Mouse (Mus musculus) T-cell, adult 2 months (primary cell): ENCODE measurements around the gene Golm1.

Experiments used
- DNase-seq: peaks from one replicate; pipeline ENCODE4 v3.0.0; 2022; ENCODE audit warnings: low spot score

The Golm1 gene

DNA sequence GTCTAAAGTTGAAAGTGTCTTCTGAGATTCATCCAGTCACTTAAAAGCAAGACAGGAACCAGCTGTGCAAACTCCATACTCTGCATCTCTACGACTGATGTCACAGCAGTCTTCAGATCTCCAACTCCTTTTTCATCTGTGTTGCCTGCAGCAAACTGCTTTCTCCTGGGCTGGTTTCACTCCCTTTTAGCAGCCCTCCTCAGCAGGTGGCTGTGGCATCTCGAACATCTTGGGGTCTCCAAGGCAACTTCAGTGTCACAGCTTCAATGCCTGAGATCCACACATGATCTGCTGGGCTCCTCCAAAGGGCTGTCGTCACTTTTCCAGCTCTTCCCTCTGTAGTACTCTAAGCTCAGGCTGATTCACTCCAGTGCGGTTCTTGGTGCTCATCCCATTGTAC is 84.9 kb downstream of the Golm1 start:
- no peak for DNase-seq

DNA sequence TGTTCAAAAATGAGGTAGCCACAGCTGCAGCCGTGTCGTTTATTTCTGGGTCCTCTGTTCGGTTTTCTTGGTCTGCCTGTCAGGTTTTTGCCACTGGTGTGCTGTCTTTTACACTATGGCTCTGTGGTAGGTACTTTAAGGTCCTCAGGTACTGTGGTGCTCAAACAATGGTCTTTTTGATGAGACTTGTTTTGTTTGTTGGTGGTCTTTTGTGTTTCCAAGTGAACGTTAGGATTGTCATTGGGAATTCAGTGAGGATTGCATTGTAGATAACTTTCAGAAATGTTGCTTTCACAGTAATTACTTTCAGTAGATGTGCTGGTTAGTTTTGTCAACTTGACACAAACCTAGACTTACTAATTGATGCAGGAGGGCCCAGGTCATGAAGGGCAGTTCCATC is 85.9 kb downstream of the Golm1 start:
- DNase-seq = no peak

DNA sequence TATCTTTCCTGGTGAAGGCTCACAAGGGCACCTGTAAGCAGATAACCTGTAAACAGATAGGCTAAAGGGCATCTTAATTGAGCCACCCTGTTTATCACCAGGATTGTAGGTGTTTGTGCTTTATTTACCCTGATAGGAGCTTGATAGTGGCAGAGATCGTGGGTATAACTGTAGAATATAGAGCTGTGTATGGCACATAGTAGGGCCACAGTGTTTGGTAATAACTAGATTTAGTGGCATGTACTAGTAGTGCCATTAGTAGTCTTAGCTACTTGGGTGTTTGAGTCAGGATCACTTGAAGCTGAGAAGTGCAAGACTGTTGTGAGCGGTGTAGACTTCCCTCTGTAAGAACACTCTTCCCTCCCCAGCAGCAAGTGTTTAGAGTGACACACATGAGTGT is 88.4 kb downstream of the Golm1 start:
- no peak for DNase-seq

DNA sequence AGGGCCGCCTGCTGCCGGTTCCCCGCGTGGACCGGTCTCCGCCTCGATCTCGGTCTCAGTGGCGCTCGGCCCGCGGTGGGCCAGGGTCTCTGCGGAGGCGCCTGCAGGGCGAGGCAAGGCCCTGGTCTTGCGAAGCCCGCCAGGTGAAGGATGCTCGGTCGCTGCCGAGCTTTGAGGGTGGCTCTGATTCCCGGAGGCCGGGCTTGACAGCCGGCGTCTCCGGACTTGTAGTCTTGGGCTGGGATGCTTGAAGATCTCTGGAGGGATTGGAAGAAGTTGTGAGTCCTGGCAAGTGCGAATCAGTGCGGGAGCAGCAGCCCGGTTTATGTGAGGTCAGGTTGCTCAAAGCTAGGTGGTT is 90.0 kb downstream of the Golm1 start:
- DNase-seq = peak; percentile 22

DNA sequence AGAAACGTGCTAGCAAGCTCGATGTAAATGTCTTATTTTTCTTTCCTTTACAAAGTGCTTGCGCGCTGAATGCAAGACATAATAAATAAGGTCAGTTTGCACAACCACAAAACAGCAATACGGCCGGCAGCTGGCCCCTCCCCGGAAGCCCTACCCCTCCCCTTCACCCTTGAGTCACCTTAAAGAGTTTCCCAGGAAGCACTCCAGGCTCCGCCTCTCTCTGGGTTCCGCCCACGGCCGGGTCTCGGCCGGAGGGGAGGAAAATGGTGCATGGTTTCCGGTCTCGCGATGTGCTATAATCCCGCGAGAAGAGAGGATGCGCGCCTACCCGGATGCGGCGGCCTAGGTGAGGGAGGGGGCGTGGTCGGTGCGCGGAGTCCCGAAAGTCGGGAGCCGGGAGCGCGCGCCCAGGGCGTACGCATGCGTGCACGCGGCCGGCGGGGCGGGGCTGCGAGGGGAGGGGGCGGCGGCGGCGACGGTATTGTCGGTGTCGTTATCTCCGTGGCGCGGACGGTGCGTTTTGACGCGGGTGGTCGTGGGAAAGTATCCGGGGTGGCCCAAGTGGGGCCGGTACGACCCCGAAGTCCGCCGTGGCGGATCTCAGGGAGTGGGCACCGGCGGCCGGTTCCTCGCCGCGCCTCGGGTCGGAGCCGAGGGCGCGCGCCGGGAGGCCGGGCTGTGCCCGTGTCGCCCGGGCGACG is 90.5 kb downstream of the Golm1 start, which contains the start of the genes Agtpbp1 and Naa35:
Gene Agtpbp1 (minus strand): TSS at position 281 of the 701 bp plus-strand sequence.
Gene Naa35 (plus strand): TSS at position 313 of the 701 bp plus-strand sequence.
- DNase-seq = peak; percentile 99
